Mouse (Mus musculus) bone marrow macrophage, adult 2 months (primary cell): ENCODE data around the gene Ipcef1. TPM values are rescaled to one million over a fixed set of nuclear protein-coding genes. Genes with fewer than 3 reads are reported as not detected.
"Not testable (repeated sequence)": the region's sequence is repeated elsewhere in the genome, so short reads cannot be mapped to it uniquely, and the experiment has no call there.

ENCODE experiments used
- H3K27ac ChIP-seq: 2 replicates; pipeline ENCODE4 v1.5.1; 2012; ENCODE audit warnings: low read depth, low read length; ENCODE audit not compliant: insufficient read depth
- H3K4me1 ChIP-seq: 2 replicates; pipeline ENCODE4 v1.6.1; 2012; ENCODE audit warnings: low read length; ENCODE audit not compliant: control insufficient read depth, insufficient read depth
- H3K4me3 ChIP-seq: 2 replicates; pipeline ENCODE4 v1.5.1; 2012; ENCODE audit warnings: mild to moderate bottlenecking, low read length, moderate library complexity; ENCODE audit not compliant: insufficient read depth
- CTCF ChIP-seq: IDR thresholded peaks from 2 replicates; pipeline ENCODE4 v1.5.1; 2012; ENCODE audit warnings: low read depth, mild to moderate bottlenecking, low read length, moderate library complexity
- POLR2A ChIP-seq: IDR thresholded peaks from 2 replicates; pipeline ENCODE4 v1.6.1; 2012; ENCODE audit warnings: mild to moderate bottlenecking, low read depth, low read length, borderline replicate concordance
- polyA plus RNA-seq: library from polyadenylated mRNA; stranded (reverse); fragments of >200 nt; gene quantifications from 2 replicates; pipeline ENCODE4 v1.2.4, GENCODE M21; 2012; ENCODE audit not compliant: missing spikeins, insufficient read depth, insufficient read length

The Ipcef1 gene
- polyA plus RNA-seq, 1 experiment = 0.36 TPM

GRCm38 (mm10) chr10:7041032-7041431 lies 11.2 kb downstream of the Ipcef1 start:
- no peak overlapping the region for H3K27ac ChIP-seq
- peaks cover 15% of the 10 kb centered on the region for H3K4me1 ChIP-seq
- no peak overlapping the region for H3K4me3 ChIP-seq
- TF ChIP-seq POLR2A (no peak), CTCF (no peak)

DNA sequence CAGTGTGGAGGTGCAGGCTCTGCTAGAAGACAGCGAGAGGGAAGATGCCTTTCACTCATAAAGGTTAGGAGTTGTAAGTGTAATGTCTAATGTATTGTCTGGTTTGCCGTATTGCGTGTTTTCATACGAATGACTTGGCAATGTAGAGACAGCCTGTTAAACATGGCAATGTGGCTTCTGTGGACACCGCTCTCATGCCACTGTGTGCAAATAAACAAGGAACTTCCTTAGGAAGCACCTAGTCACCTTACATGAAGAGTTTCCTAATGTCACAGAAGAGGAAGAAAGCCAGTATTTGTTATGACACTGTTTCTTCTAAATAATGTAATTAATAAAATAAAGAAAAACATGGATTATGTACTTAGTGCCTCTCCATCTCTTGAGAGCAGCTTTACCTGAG lies 15.1 kb downstream of the Ipcef1 start:
- H3K4me1 ChIP-seq = peaks cover 15% of the 10 kb centered on the region
- TF ChIP-seq CTCF (no peak), POLR2A (no peak)
- H3K4me3 ChIP-seq = no peak overlapping the region
- H3K27ac ChIP-seq = no peak overlapping the region

- H3K27ac ChIP-seq = no peak overlapping the region
- TF ChIP-seq CTCF = no peak
- no peak for TF ChIP-seq POLR2A
- H3K4me1 ChIP-seq = peaks cover 10% of the 10 kb centered on the region
- no peak overlapping the region for H3K4me3 ChIP-seq
Observed at GRCm38 (mm10) chr10:7035547-7035946, 16.7 kb downstream of the Ipcef1 start.

- Histone ChIP-seq H3K4me3 (no peak overlapping the region), H3K27ac (no peak overlapping the region), H3K4me1 (no peaks in the 10 kb centered on the region)
- TF ChIP-seq POLR2A (no peak), CTCF (no peak)
Observed at GRCm38 (mm10) chr10:7033459-7033858, 18.8 kb downstream of the Ipcef1 start.

- H3K4me3 ChIP-seq = no peak overlapping the region
- no peak for TF ChIP-seq POLR2A
- TF ChIP-seq CTCF = no peak
- H3K27ac ChIP-seq = no peak overlapping the region
- no peaks in the 10 kb centered on the region for H3K4me1 ChIP-seq
Observed at GRCm38 (mm10) chr10:7025028-7025427, 27.2 kb downstream of the Ipcef1 start.

- H3K27ac ChIP-seq = no peak overlapping the region
- H3K4me1 ChIP-seq = no peaks in the 10 kb centered on the region
- TF ChIP-seq POLR2A = no peak
- TF ChIP-seq CTCF = no peak
- no peak overlapping the region for H3K4me3 ChIP-seq
Observed at GRCm38 (mm10) chr10:7020551-7020950, 31.7 kb downstream of the Ipcef1 start.

- no peak for TF ChIP-seq POLR2A
- no peak for TF ChIP-seq CTCF
- H3K27ac ChIP-seq = no peak overlapping the region
- H3K4me1 ChIP-seq = no peaks in the 10 kb centered on the region
Observed at GRCm38 (mm10) chr10:7019781-7020386, 32.4 kb downstream of the Ipcef1 start.

GRCm38 (mm10) chr10:7015199-7015598 lies 37.1 kb downstream of the Ipcef1 start:
- H3K4me1 ChIP-seq = no peaks in the 10 kb centered on the region
- no peak overlapping the region for H3K27ac ChIP-seq
- no peak overlapping the region for H3K4me3 ChIP-seq
- TF ChIP-seq CTCF = 0 out of 2 replicates have a peak, but pooled peaks have one; percentile 16
- TF ChIP-seq POLR2A = no peak

More at GRCm38 (mm10) chr10:7019781-7020386, 32.4 kb downstream of the Ipcef1 start:
- no peak overlapping the region for H3K4me3 ChIP-seq

GRCm38 (mm10) chr10:7010543-7010942 lies 41.7 kb downstream of the Ipcef1 start:
- Histone ChIP-seq H3K4me3 (no peak overlapping the region), H3K27ac (no peak overlapping the region), H3K4me1 (no peaks in the 10 kb centered on the region)
- TF ChIP-seq POLR2A (no peak), CTCF (no peak)

DNA sequence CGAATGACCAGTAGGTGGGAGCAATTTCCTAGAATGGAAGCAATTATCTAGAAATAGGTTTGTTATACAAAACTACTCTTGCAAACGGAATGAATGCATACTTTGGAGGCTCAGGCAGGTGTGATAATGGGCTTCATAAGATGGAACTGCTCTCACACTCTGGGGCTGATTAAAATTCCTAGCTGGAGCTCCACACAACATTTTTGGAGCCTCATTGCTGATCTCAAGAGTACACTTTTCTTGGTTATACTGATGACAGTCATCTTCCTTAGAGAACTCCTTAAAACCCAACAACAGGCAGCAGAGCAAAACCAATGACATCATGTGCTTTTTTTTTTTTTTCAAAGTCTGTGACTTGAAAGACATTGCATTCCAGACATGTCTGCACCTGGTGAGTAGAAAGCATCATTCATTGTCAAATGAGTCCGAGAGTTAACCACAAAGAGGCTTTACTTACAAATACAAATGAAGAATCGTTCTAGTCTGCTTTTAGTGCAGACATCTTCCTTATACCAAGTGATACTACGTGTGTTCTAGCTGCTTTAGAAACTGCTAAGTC lies 47.2 kb downstream of the Ipcef1 start:
- Histone ChIP-seq H3K4me1 (no peaks in the 10 kb centered on the region), H3K4me3 (no peak overlapping the region), H3K27ac (no peak overlapping the region)
- TF ChIP-seq POLR2A = no peak
- TF ChIP-seq CTCF = no peak

- not testable (repeated sequence) for H3K4me3 ChIP-seq, H3K4me1 ChIP-seq, H3K27ac ChIP-seq
Observed at GRCm38 (mm10) chr10:7003898-7004297, 48.4 kb downstream of the Ipcef1 start.
